Mouse (Mus musculus) myocyte (in vitro differentiated cells): ENCODE measurements around the gene Fam205a1.

ENCODE experiments used
- CEBPB ChIP-seq: IDR thresholded peaks from 2 replicates; pipeline ENCODE4 v1.6.1; 2011; ENCODE audit warnings: mild to moderate bottlenecking, moderate library complexity; ENCODE audit not compliant: poor library complexity, insufficient read depth, severe bottlenecking
- E2F4 ChIP-seq: IDR thresholded peaks from one replicate; pipeline ENCODE4 v1.6.1; 2011; ENCODE audit warnings: mild to moderate bottlenecking, control low read depth, moderate library complexity; ENCODE audit not compliant: insufficient read depth
- MAX ChIP-seq: IDR thresholded peaks from one replicate; pipeline ENCODE4 v1.6.1; 2011; ENCODE audit warnings: low read depth, mild to moderate bottlenecking, control low read depth
- MYOD1 ChIP-seq, 3 experiments: IDR thresholded peaks; one replicate each; pipeline ENCODE4 v1.6.1; 2011; ENCODE audit warnings: control low read depth in 2 of 3, low read depth in 2 of 3, mild to moderate bottlenecking in 2 of 3, moderate library complexity in 1 of 3; ENCODE audit not compliant: insufficient read length in 2 of 3, control insufficient read depth in 1 of 3
- MYOG ChIP-seq, 3 experiments: IDR thresholded peaks; one replicate each; pipeline ENCODE4 v1.6.1; 2011; ENCODE audit warnings: control low read depth in 2 of 3, low read depth in 2 of 3, mild to moderate bottlenecking in 2 of 3; ENCODE audit not compliant: insufficient read length in 2 of 3, control insufficient read depth in 1 of 3, insufficient read depth in 1 of 3
- POLR2A ChIP-seq: IDR thresholded peaks from one replicate; pipeline ENCODE4 v1.6.1; 2011; ENCODE audit warnings: low read depth, mild to moderate bottlenecking, control low read depth, moderate library complexity; ENCODE audit not compliant: insufficient read length
- POLR2AphosphoS2 ChIP-seq: IDR thresholded peaks from one replicate; pipeline ENCODE4 v1.6.1; 2011; ENCODE audit warnings: low read depth, control low read depth; ENCODE audit not compliant: insufficient read length
- REST ChIP-seq: IDR thresholded peaks from one replicate; pipeline ENCODE4 v1.6.1; 2011; ENCODE audit warnings: mild to moderate bottlenecking, control low read depth, moderate library complexity; ENCODE audit not compliant: insufficient read depth, insufficient read length
- TCF12 ChIP-seq: IDR thresholded peaks from one replicate; pipeline ENCODE4 v1.6.1; 2011; ENCODE audit warnings: mild to moderate bottlenecking, control low read depth; ENCODE audit not compliant: poor library complexity, insufficient read depth, severe bottlenecking
- USF1 ChIP-seq: IDR thresholded peaks from one replicate; pipeline ENCODE4 v1.6.1; 2011; ENCODE audit warnings: low read depth, mild to moderate bottlenecking, control low read depth, moderate library complexity

DNA sequence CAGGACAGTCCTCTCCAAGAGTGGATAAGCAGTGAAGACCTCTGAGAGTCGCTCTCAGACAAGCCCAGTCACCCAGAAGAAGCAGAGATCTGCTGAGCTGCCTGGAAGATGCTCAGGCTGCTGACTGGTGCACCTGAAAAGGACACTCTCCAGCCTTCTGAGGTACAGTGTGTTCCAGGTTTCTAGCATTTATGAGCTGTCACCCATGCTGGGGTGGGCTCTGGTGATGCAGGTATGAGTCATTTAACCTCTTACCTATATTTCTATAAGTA is 26.9 kb upstream of the Fam205a1 start:
- TF ChIP-seq MYOD1 (IDR thresholded peaks at IDR 0.05; ENCODE audit: control insufficient read depth in 1 of 3, insufficient read length in 2 of 3, low read depth in 2 of 3) = no peak
- no peak for TF ChIP-seq TCF12
- no peak for TF ChIP-seq POLR2A
- TF ChIP-seq USF1 = no peak
- TF ChIP-seq E2F4 = no peak
- no peak for TF ChIP-seq MAX
- no peak for TF ChIP-seq CEBPB
- no peak for TF ChIP-seq POLR2AphosphoS2
- TF ChIP-seq REST = no peak
- no peak for TF ChIP-seq MYOG (IDR thresholded peaks at IDR 0.05; ENCODE audit: control insufficient read depth in 1 of 3, insufficient read depth in 1 of 3, insufficient read length in 2 of 3, low read depth in 2 of 3)
